Mouse (Mus musculus) heart, postnatal 4 days (tissue): ENCODE measurements around the gene Vmn1r73. TPM values are rescaled to one million over a fixed set of nuclear protein-coding genes. Genes with fewer than 3 reads are reported as not detected.

Source experiments
- DNase-seq: peaks from one replicate; pipeline ENCODE4 v3.0.0; 2021
- total RNA-seq, 2 experiments: library from RNA; stranded (reverse); gene quantifications; 2 replicates each; pipeline ENCODE4 v1.2.3; 2021

Gene Vmn1r73
- not detected for total RNA-seq

DNA sequence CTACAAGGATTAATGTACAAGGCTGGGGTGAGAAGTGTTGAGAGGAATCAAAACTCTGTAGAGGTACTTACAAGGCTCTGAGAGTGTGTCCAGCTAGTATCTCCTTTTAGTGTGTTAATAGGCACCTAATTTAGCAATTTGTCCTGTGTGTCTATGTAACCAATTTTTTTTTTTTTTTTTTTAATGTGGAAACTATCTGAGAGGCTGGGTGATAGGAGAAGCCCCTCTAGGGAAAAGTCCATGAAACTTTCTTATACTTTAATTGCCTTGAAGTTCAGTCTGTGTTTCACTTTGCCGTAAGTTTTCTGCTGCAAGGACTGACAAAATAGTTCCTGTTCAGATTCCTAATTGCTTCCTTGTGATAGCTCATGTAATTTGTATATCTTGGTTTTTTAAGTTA, at the start of gene Vmn1r73:
Gene Vmn1r73 (plus strand): TSS at position 301 of the 400 bp plus-strand sequence.
- no peak for DNase-seq

Other genes starting within 250 kb of the Vmn1r73 start
- gene Zscan4-ps2, start 216.0 kb upstream of the Vmn1r73 start, total RNA-seq: not detected
- gene Zscan4-ps3, start 121.0 kb upstream of the Vmn1r73 start, total RNA-seq: not detected
- not detected for gene Vmn1r72, start 50.1 kb upstream of the Vmn1r73 start, total RNA-seq
- gene Vmn1r74, start 103.7 kb downstream of the Vmn1r73 start, total RNA-seq: not detected
- gene Vmn1r75, start 144.4 kb downstream of the Vmn1r73 start, total RNA-seq: not detected
- gene Vmn1r76, start 207.9 kb downstream of the Vmn1r73 start, total RNA-seq: not detected